Mouse (Mus musculus): Measurements from ENCODE around the gene Chchd6. TPM values are rescaled to one million over a fixed set of nuclear protein-coding genes. Genes with fewer than 3 reads are reported as not detected.

Gene Chchd6
- 154 and 189 TPM in 2 replicates for polyA plus RNA-seq (2012; rRNA removed)

GRCm38 (mm10) chr6:89595018-89595776 is at the start of gene Chchd6:
Gene Chchd6 (minus strand): TSS chr6:89595652.
- DNase-seq (ENCODE audit: extremely low spot score in 1 of 2, low spot score in 1 of 2) = peak; percentile 93 to 98

- peak; percentile 49 to 73 for DNase-seq (ENCODE audit: extremely low spot score in 1 of 2, low spot score in 1 of 2)
Measured at GRCm38 (mm10) chr6:89644271-89645075, 49.0 kb upstream of the Chchd6 start.

- peak; percentile 56 to 84 for DNase-seq (ENCODE audit: extremely low spot score in 1 of 2, low spot score in 1 of 2)
Measured at GRCm38 (mm10) chr6:89643798-89644270, 48.4 kb upstream of the Chchd6 start, which contains the start of gene Txnrd3. Gene Txnrd3 (plus strand): TSS chr6:89643988.

- DNase-seq (ENCODE audit: extremely low spot score in 1 of 2, low spot score in 1 of 2) = peak; percentile 38 to 78
Measured at GRCm38 (mm10) chr6:89639025-89639424, 43.6 kb upstream of the Chchd6 start.

- DNase-seq (ENCODE audit: extremely low spot score in 1 of 2, low spot score in 1 of 2) = no peak
Measured at GRCm38 (mm10) chr6:89637977-89638376, 42.5 kb upstream of the Chchd6 start.

- peak in 1 of 2 experiments; percentile 45 for DNase-seq (ENCODE audit: extremely low spot score in 1 of 2, low spot score in 1 of 2)
Measured at GRCm38 (mm10) chr6:89634400-89634799, 38.9 kb upstream of the Chchd6 start.

- no peak for DNase-seq (ENCODE audit: extremely low spot score in 1 of 2, low spot score in 1 of 2)
Measured at GRCm38 (mm10) chr6:89633115-89633514, 37.7 kb upstream of the Chchd6 start.

GRCm38 (mm10) chr6:89631809-89632562 is 36.5 kb upstream of the Chchd6 start:
- DNase-seq (ENCODE audit: extremely low spot score in 1 of 2, low spot score in 1 of 2) = peak; percentile 82 to 95

GRCm38 (mm10) chr6:89628045-89628785 is 32.8 kb upstream of the Chchd6 start:
- no peak for DNase-seq (ENCODE audit: extremely low spot score in 1 of 2, low spot score in 1 of 2)

- DNase-seq (ENCODE audit: extremely low spot score in 1 of 2, low spot score in 1 of 2) = no peak
Measured at GRCm38 (mm10) chr6:89622647-89623046, 27.2 kb upstream of the Chchd6 start.

GRCm38 (mm10) chr6:89615373-89615755 is 19.9 kb upstream of the Chchd6 start:
- DNase-seq (ENCODE audit: extremely low spot score in 1 of 2, low spot score in 1 of 2) = no peak

GRCm38 (mm10) chr6:89614596-89615372 is 19.3 kb upstream of the Chchd6 start:
- no peak for DNase-seq (ENCODE audit: extremely low spot score in 1 of 2, low spot score in 1 of 2)

GRCm38 (mm10) chr6:89614107-89614471 is 18.6 kb upstream of the Chchd6 start:
- no peak for DNase-seq (ENCODE audit: extremely low spot score in 1 of 2, low spot score in 1 of 2)

GRCm38 (mm10) chr6:89613336-89614106 is 18.1 kb upstream of the Chchd6 start:
- DNase-seq (ENCODE audit: extremely low spot score in 1 of 2, low spot score in 1 of 2) = peak in 1 of 2 experiments; percentile 57

GRCm38 (mm10) chr6:89607999-89608398 is 12.5 kb upstream of the Chchd6 start:
- DNase-seq (ENCODE audit: extremely low spot score in 1 of 2, low spot score in 1 of 2) = no peak

- DNase-seq (ENCODE audit: extremely low spot score in 1 of 2, low spot score in 1 of 2) = no peak
Measured at GRCm38 (mm10) chr6:89606096-89606495, 10.6 kb upstream of the Chchd6 start.

- no peak for DNase-seq (ENCODE audit: extremely low spot score in 1 of 2, low spot score in 1 of 2)
Measured at GRCm38 (mm10) chr6:89596510-89596909, 1.1 kb upstream of the Chchd6 start.

- DNase-seq (ENCODE audit: extremely low spot score in 1 of 2, low spot score in 1 of 2) = no peak
Measured at GRCm38 (mm10) chr6:89595777-89596146, 310 bp upstream of the Chchd6 start.

GRCm38 (mm10) chr6:89592016-89592415 is 3.4 kb downstream of the Chchd6 start:
- no peak for DNase-seq (ENCODE audit: extremely low spot score in 1 of 2, low spot score in 1 of 2)
